Mouse (Mus musculus) forebrain, postnatal 0 days (tissue): ENCODE measurements around the gene Ten1. TPM values are rescaled to one million over a fixed set of nuclear protein-coding genes. Genes with fewer than 3 reads are reported as not detected.

Source experiments
- ATAC-seq: fragments of 200-750 bp; cut with Nextera tagmentation; 2 replicates; pipeline ENCODE4 v1.8.0; 2017; ENCODE audit warnings: mild to moderate bottlenecking, moderate library complexity
- DNase-seq: peaks from one replicate; pipeline ENCODE4 v3.0.0-alpha.2; 2015
- H3K27ac ChIP-seq: fragments of 300-500 bp; sonication (generic); 2 replicates; pipeline ENCODE4 v1.5.1; 2014; ENCODE audit warnings: low read depth, mild to moderate bottlenecking, antibody characterized with exemption, low read length, moderate library complexity, mixed read lengths
- H3K27me3 ChIP-seq: fragments of 300-500 bp; sonication (generic); 2 replicates; pipeline ENCODE4 v1.6.1; 2014; ENCODE audit warnings: mild to moderate bottlenecking, low read length, mixed read lengths; ENCODE audit not compliant: insufficient read depth
- H3K36me3 ChIP-seq: fragments of 300-500 bp; sonication (generic); 2 replicates; pipeline ENCODE4 v1.6.1; 2014; ENCODE audit warnings: mild to moderate bottlenecking, moderate library complexity; ENCODE audit not compliant: insufficient read depth
- H3K4me1 ChIP-seq: fragments of 300-500 bp; sonication (generic); 2 replicates; pipeline ENCODE4 v1.6.1; 2014; ENCODE audit warnings: antibody characterized with exemption; ENCODE audit not compliant: insufficient read depth
- H3K4me2 ChIP-seq: fragments of 300-500 bp; sonication (generic); 2 replicates; pipeline ENCODE4 v1.6.1; 2014; ENCODE audit warnings: low read depth, mild to moderate bottlenecking, moderate library complexity
- H3K4me3 ChIP-seq: fragments of 300-500 bp; sonication (generic); 2 replicates; pipeline ENCODE4 v1.5.1; 2014; ENCODE audit warnings: low read depth, low read length, mixed read lengths
- H3K9ac ChIP-seq: fragments of 300-500 bp; sonication (generic); 2 replicates; pipeline ENCODE4 v1.6.1; 2014; ENCODE audit warnings: mild to moderate bottlenecking
- H3K9me3 ChIP-seq: fragments of 300-500 bp; sonication (generic); 2 replicates; pipeline ENCODE4 v1.6.1; 2016; ENCODE audit warnings: low read length
- CTCF ChIP-seq: sonication (generic); IDR thresholded peaks from 2 replicates; pipeline ENCODE4 v1.5.1; 2016; ENCODE audit warnings: antibody characterized with exemption, control low read depth, low read depth
- WGBS: fragments of 180-500 bp; shearing (Covaris S2); extraction: QIAGEN DNeasy Blood & Tissue Kit; methylation state at CpG from one replicate; pipeline ENCODE4 v1.1.7; 2014; 5-methylcytosine and 5-hydroxymethylcytosine counted together
- polyA plus RNA-seq: library from polyadenylated mRNA; unstranded; fragments of >200 nt; fragmentation: Nextera tagmentation; extraction: Ambion mirVana; gene quantifications from 2 replicates; pipeline ENCODE4 v1.2.1, GENCODE M21; 2015
- total RNA-seq: library from RNA; depleted of rRNA; stranded (reverse); fragments of >200 nt; gene quantifications from 2 replicates; pipeline ENCODE4 v1.2.3, GENCODE M21; 2014

Ten1 gene
- total and polyA plus RNA-seq, 2 experiments from 2014 or later: 62.8 to 92.8 TPM

DNA sequence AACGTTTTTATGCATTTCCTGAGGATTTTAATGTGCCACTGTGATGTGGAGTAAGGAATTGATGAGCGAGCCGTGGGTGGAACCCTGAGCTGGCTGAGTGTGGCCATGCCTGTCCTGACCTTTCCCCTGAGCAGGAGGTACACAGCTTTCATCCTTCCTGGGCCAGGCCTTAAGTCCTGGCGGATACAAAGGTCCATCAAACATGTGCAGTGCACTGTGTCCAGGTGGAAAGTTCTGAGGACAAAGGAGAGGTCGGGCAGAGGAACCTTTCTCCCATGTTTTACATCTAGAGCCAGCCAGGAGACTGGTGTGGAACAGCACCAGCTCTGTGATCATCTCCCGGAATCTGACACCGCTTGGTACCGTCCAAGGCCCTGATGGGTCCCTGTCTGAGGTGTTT, 10.6 kb downstream of the Ten1 start:
- H3K4me1 ChIP-seq: no peaks in the 10 kb centered on the region
- H3K36me3 ChIP-seq: peaks cover 26% of the 10 kb centered on the region
- 78% methylated on average over 8 of the region's 8 CpGs for WGBS
- H3K9me3 ChIP-seq: no peaks in the 10 kb centered on the region
- H3K27ac ChIP-seq: no peak overlapping the region
- ATAC-seq: no peak
- H3K9ac ChIP-seq: no peak overlapping the region
- no peak overlapping the region for H3K4me2 ChIP-seq
- no peak overlapping the region for H3K4me3 ChIP-seq
- H3K27me3 ChIP-seq: no peaks in the 10 kb centered on the region
- DNase-seq: no peak
- TF ChIP-seq CTCF: no peak

DNA sequence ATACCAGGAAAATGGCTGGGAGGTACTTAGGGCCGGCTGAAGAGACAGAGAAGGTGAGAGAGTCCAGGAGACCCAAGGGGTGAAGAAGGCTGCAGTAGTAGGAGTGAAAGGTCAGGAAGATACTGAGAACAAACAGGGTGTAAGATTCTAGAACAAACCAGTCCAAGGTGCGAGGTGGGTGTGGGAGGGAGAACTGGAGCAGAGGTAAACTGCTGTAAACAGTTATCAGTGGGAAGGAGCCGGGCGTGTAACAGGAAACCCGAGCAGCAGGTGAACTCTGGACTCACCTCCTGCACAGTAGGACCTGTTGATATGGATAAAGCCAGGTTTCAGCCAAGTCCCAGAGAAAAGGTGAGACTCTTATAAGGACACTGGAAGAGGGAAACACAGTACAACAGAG, 12.0 kb downstream of the Ten1 start:
- H3K36me3 ChIP-seq: peaks cover 18% of the 10 kb centered on the region
- no peak for TF ChIP-seq CTCF
- H3K27ac ChIP-seq: no peak overlapping the region
- H3K4me3 ChIP-seq: no peak overlapping the region
- ATAC-seq (no peak), DNase-seq (no peak)
- no peaks in the 10 kb centered on the region for H3K27me3 ChIP-seq
- H3K4me1 ChIP-seq: no peaks in the 10 kb centered on the region
- H3K4me2 ChIP-seq: no peak overlapping the region
- 85% methylated on average over 5 of the region's 5 CpGs for whole genome bisulfite sequencing
- H3K9me3 ChIP-seq: no peaks in the 10 kb centered on the region
- no peak overlapping the region for H3K9ac ChIP-seq

DNA sequence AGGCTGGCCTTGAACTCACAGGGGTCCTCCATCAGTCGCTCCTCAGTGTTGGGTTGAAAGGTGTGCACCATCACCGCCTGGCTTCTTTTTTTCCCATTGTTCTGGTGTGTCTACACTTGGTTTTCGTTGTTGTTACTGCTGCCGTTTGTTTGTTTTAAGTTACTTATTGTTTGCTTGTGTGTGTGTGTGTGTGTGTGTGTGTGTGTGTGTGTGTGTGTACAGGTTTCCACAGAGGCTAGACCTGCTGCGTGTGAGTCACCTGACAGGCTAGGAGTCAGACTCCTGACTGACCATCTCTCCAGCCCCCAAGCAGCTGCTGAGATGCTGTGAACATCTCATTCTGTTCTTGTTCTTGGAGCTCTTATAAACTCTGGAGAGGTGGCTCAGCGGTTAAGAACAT, 14.2 kb downstream of the Ten1 start:
- WGBS: 89% methylated on average over 6 of the region's 6 CpGs
- DNase-seq (no peak), ATAC-seq (no peak)
- no peaks in the 10 kb centered on the region for H3K4me1 ChIP-seq
- no peak overlapping the region for H3K4me3 ChIP-seq
- H3K36me3 ChIP-seq: no peaks in the 10 kb centered on the region
- no peaks in the 10 kb centered on the region for H3K9me3 ChIP-seq
- H3K9ac ChIP-seq: no peak overlapping the region
- no peak overlapping the region for H3K27ac ChIP-seq
- TF ChIP-seq CTCF: no peak
- H3K4me2 ChIP-seq: no peak overlapping the region
- no peaks in the 10 kb centered on the region for H3K27me3 ChIP-seq

DNA sequence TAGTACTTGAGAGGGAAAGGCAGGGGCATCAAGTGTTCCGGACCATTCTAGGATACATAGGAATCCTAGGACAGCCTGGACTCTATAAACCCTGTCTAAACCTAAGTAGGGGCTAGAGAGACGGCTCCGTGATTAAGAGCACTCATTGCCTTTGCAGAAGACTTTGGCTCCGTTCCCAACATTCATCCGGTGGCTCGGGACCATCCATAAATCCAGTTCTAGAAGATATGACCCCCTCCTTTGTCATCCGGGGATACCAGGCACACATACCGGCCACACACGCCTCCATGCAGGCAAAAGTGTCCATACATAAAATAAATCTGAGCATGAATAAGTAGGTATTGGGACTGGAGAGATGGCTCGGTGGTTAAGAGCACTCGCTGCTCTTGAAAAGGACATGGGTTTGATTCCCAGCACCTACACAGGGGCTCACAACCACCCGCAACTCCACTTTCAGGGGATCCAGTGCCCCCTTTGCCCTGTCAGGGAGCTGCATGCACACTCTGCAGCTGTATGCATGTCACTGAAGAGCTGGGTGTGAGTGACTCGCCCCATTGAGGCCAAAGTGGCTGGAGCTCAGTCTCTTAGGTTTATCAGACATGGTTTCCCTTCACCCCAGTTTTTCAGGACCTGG, 15.3 kb downstream of the Ten1 start:
- Histone ChIP-seq H3K27ac (no peak overlapping the region), H3K4me2 (no peak overlapping the region), H3K4me1 (no peaks in the 10 kb centered on the region), H3K9me3 (no peaks in the 10 kb centered on the region), H3K36me3 (no peaks in the 10 kb centered on the region), H3K4me3 (no peak overlapping the region), H3K27me3 (no peaks in the 10 kb centered on the region), H3K9ac (no peak overlapping the region)
- WGBS: 89% methylated on average over 13 of the region's 13 CpGs
- ATAC-seq (no peak), DNase-seq (no peak)
- no peak for TF ChIP-seq CTCF

DNA sequence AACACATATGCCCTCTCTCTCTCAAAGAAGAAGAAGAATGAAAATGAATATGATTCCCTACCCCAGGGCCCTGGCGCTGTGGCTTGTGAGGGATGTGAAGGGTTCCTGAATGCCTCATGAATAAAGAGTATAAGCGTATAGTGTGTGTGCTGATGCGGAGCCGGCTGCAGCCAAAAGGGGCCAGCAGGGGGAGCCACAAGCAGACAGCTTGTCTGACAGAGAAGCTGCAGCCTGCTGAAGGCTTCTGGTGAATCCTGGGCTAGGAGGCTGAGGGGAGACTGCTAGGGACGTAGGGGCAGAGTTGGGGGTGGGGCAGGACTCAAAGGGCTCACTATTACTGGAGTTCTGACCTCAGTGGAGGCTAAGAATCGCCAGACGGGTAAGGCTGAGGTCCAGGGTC, 16.5 kb downstream of the Ten1 start:
- ATAC-seq: no peak
- no peaks in the 10 kb centered on the region for H3K36me3 ChIP-seq
- H3K9me3 ChIP-seq: no peaks in the 10 kb centered on the region
- no peak overlapping the region for H3K27ac ChIP-seq
- no peaks in the 10 kb centered on the region for H3K27me3 ChIP-seq
- H3K4me2 ChIP-seq: no peak overlapping the region
- 87% methylated on average over 7 of the region's 7 CpGs for WGBS
- no peak overlapping the region for H3K9ac ChIP-seq
- no peak overlapping the region for H3K4me3 ChIP-seq
- peak; percentile 40 for TF ChIP-seq CTCF
- no peak for DNase-seq
- no peaks in the 10 kb centered on the region for H3K4me1 ChIP-seq

DNA sequence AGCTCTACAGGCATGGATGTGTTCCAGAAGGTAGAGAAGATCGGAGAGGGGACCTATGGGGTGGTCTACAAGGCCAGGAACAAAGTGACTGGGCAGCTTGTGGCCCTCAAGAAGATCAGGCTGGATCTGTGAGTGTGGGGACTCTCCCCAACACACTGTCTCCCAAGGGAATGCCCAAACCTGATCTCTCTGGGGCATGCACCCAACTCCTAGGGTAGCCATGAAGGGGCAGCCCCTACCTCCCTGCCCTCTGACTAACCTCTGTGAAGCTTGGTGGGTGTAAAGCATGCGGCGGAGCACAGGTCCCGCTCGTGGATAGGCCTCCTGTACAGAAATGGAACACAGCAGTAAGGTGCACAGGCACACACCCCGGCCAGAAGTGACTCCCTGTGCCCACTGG, 17.3 kb downstream of the Ten1 start:
- ATAC-seq (no peak), DNase-seq (no peak)
- H3K4me3 ChIP-seq: no peak overlapping the region
- no peak overlapping the region for H3K4me2 ChIP-seq
- H3K27ac ChIP-seq: no peak overlapping the region
- H3K36me3 ChIP-seq: no peaks in the 10 kb centered on the region
- no peak for TF ChIP-seq CTCF
- WGBS: 93% methylated on average over 6 of the region's 6 CpGs
- 0 out of 2 replicates have a peak, but pooled peaks cover 4% of the 10 kb centered on the region for H3K27me3 ChIP-seq
- no peaks in the 10 kb centered on the region for H3K4me1 ChIP-seq
- H3K9me3 ChIP-seq: no peaks in the 10 kb centered on the region
- no peak overlapping the region for H3K9ac ChIP-seq

DNA sequence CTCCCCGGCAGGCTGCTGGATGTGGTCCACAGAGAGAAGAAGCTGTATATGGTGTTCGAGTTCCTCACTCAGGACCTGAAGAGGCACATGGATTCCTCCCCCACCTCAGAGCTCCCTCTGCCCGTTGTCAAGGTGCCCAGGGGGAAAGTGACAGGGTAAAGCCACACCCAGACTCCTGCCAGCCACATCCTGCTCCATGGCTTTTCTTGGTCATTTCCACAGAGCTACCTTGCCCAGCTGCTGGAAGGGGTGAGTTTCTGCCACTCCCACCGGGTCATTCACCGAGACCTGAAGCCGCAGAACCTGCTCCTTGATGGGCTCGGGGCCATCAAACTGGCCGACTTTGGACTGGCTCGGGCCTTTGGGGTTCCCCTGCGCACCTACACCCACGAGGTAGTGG, 17.9 kb downstream of the Ten1 start:
- no peak for ATAC-seq
- no peak for TF ChIP-seq CTCF
- Histone ChIP-seq H3K36me3 (no peaks in the 10 kb centered on the region), H3K27ac (no peak overlapping the region), H3K4me2 (no peak overlapping the region), H3K27me3 (peaks cover 9% of the 10 kb centered on the region), H3K9ac (no peak overlapping the region), H3K4me3 (no peak overlapping the region), H3K9me3 (0 out of 2 replicates have a peak, but pooled peaks cover under 1% of the 10 kb centered on the region), H3K4me1 (no peaks in the 10 kb centered on the region)
- DNase-seq: no peak
- WGBS: 83% methylated on average over 11 of the region's 11 CpGs
